Mouse (Mus musculus) brain, embryonic 14.5 days (tissue): ENCODE data around the gene Gls2. TPM values are rescaled to one million over a fixed set of nuclear protein-coding genes. Genes with fewer than 3 reads are reported as not detected.
A peak's percentile ranks its signal among the peaks of the same experiment; 100 is the strongest.

Experiments used
- DNase-seq: peaks from one replicate; pipeline ENCODE4 v3.0.0-alpha.2; 2011; ENCODE audit warnings: low read depth
- CTCF ChIP-seq: fragments of 200-500 bp; IDR thresholded peaks from 2 replicates; pipeline ENCODE4 v1.5.1; 2012; ENCODE audit warnings: inconsistent platforms, mild to moderate bottlenecking, moderate library complexity, borderline replicate concordance; ENCODE audit not compliant: insufficient read depth, insufficient read length; ENCODE audit errors: extremely low read depth
- POLR2A ChIP-seq: fragments of 200-500 bp; IDR thresholded peaks from 2 replicates; pipeline ENCODE4 v1.6.1; 2012; ENCODE audit warnings: mild to moderate bottlenecking, inconsistent platforms, borderline replicate concordance; ENCODE audit not compliant: poor library complexity, insufficient read depth, insufficient read length, severe bottlenecking; ENCODE audit errors: extremely low read depth
- polyA plus RNA-seq: library from polyadenylated mRNA; depleted of rRNA; stranded (reverse); fragments of >200 nt; gene quantifications from 2 replicates; pipeline ENCODE4 v1.2.3, GENCODE M21; 2012; rRNA removed

Gene Gls2
- polyA plus RNA-seq, 1 experiment = 4.4 TPM

GRCm38 (mm10) chr10:128243252-128243651, 49.0 kb downstream of the Gls2 start:
- TF ChIP-seq CTCF (no peak), POLR2A (no peak)
- no peak for DNase-seq

- DNase-seq = no peak
- TF ChIP-seq POLR2A = no peak
- TF ChIP-seq CTCF = no peak
These were observed 49.9 kb downstream of the Gls2 start for GRCm38 (mm10) chr10:128244121-128244520.

DNA sequence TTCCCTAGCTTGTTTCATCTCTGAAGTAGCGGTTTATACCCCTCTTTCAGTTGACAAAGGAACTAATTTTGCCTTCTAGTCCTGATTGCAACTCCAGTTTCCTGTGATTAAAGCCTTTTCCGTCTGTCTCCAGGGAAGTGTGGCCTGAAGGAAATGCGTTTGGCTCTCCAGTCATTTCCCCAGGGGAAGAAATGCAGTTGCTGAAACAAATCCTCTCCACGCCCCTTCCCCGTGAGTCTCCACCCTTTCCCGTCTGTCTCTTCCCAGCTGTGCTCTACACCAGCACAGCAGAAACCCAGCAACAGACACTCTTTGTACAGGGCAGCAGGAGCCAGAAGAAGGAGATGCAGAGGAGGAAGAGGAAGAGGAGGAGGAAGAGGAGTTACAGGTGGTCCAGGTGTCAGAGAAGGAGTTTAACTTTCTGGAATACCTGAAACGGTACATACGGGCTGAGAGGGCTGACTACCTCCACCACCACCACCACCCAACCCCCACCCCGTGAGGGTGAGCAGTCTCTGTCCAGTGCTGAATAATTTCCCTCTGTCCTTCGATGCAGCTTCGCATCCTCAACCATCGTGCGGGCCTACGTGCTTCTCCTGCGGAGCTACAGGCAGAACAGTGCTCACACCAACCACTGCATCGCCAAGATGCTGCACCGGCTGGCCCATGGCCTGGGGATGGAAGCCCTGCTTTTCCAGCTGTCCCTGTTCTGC, 52.9 kb downstream of the Gls2 start:
- TF ChIP-seq POLR2A = no peak
- TF ChIP-seq CTCF = no peak
- peak; percentile 23 for DNase-seq

- TF ChIP-seq CTCF = no peak
- no peak for TF ChIP-seq POLR2A
- DNase-seq = no peak
These were observed 56.3 kb downstream of the Gls2 start for GRCm38 (mm10) chr10:128250565-128250964.

DNA sequence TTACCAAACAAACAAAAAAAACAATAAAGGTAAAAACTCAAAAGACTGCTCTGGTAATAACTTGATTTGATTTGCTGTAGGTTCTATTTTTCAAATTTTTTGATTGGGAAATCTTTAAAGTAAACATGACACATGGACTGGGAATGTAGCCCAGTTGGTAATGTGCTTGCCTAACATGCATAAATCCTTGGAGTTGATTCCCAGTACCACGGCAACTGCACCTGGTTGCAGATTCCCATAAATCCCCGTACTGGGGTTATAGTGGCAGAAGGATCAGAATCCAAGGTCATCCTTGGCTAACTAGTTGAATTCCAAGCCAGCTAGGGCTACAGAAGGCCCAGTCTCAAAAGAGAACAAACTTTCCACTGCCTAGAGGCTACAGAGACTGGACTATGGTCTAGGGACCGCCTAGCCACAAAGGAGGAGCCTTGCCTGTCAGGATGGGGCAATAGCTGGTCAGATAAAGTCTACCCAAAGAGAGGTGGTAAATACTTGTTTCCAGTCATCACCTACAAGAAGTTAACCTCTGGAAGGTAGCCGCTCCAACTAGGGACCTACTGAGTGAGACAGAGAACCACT, 59.5 kb downstream of the Gls2 start, which contains the start of gene Apon:
TSS of gene Apon (plus strand) at position 420 of the 579 bp plus-strand sequence.
- DNase-seq = no peak
- TF ChIP-seq CTCF = no peak
- TF ChIP-seq POLR2A = no peak

DNA sequence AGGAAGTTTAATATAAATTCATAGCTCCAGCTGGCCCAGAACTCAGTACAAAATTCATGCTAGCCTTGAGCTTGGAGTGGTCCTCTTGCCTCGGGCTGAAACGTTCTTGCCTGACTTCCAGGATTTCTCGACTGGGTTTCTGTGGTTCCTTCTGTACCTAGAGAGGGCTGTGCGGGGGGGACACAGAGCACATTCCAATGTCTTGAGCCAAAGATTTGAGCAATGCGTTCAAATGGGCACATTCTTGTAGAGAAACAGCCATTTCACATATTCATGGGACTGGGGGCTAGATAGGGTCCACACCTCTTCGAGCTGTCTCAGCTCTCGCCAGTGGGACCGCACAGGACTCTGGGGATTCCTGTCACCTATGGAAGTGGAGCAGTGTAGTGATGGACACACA, 61.7 kb downstream of the Gls2 start:
- DNase-seq = no peak
- TF ChIP-seq CTCF = no peak
- TF ChIP-seq POLR2A = no peak

DNA sequence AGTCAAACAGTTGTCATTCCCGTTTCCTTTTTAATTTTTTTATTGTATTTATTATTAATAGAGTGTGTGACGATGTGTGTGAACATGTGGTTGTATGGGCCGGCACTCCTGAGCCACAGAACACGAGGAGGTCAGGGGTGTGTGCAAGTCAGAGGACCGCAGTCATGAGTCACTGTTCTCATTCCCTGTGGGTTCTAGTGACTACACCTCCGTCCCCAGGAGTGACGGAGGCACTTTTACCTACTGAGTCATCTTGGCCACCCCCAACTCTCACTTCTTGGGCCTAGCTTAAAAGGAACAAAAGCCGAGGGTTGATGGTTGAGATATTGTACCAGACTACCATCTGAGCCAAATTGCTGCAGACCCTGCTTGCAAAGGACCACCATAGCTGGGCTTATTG, 62.1 kb downstream of the Gls2 start:
- no peak for TF ChIP-seq POLR2A
- TF ChIP-seq CTCF = no peak
- no peak for DNase-seq

DNA sequence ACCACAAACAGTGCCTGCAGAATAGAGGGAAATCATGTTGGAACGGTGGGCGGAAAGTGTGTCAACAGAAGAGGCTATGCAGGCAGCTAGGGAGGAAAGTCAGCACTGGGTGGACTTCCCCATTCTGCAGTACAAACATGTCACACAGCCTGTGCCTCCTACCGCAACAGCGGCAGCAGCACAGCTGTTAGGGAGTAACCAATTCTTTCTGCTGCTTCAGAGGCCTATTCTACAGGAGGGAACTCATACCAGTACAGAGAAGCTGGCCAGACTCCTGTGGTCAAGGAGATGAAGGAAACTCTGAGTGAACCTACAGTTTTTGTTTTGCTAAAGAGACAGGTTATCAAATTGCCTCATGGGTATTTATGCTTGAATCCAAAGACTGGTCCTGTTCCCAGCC, 64.7 kb downstream of the Gls2 start:
- no peak for DNase-seq
- TF ChIP-seq CTCF (no peak), POLR2A (no peak)

Other genes starting within 250 kb of the Gls2 start
- gene Hsd17b6, start 186.8 kb upstream of the Gls2 start, polyA plus RNA-seq = not detected in 2 replicates
- 25.4 and 35.6 TPM in 2 replicates for gene Prim1, start 179.3 kb upstream of the Gls2 start, polyA plus RNA-seq
- 286 and 390 TPM in 2 replicates for gene Naca, start 158.9 kb upstream of the Gls2 start, polyA plus RNA-seq
- gene Ptges3, start 135.5 kb upstream of the Gls2 start, polyA plus RNA-seq = 67.9 and 97.4 TPM in 2 replicates
- 1,616 and 2,161 TPM in 2 replicates for gene Atp5b, start 111.2 kb upstream of the Gls2 start, polyA plus RNA-seq
- 32.2 and 33.1 TPM in 2 replicates for gene Baz2a, start 102.9 kb upstream of the Gls2 start, polyA plus RNA-seq
- 23.6 and 26.7 TPM in 2 replicates for gene Rbms2, start 14.2 kb upstream of the Gls2 start, polyA plus RNA-seq
- 12.6 and 15.2 TPM in 2 replicates for gene Spryd4, start 17.4 kb downstream of the Gls2 start, polyA plus RNA-seq
- gene Mip, start 31.4 kb downstream of the Gls2 start, polyA plus RNA-seq = 0.36 and 0.39 TPM in 2 replicates
- 12.9 and 14.0 TPM in 2 replicates for gene Timeless, start 37.6 kb downstream of the Gls2 start, polyA plus RNA-seq
- 0.20 and 0.23 TPM in 2 replicates for gene Apon, start 59.6 kb downstream of the Gls2 start, polyA plus RNA-seq
- not detected in 2 replicates for gene Apof, start 74.2 kb downstream of the Gls2 start, polyA plus RNA-seq
- gene Stat2, start 76.1 kb downstream of the Gls2 start, polyA plus RNA-seq = 26.4 and 27.7 TPM in 2 replicates
- 0.11 and 0.20 TPM in 2 replicates for gene Il23a, start 104.3 kb downstream of the Gls2 start, polyA plus RNA-seq
- gene Pan2, start 108.9 kb downstream of the Gls2 start, polyA plus RNA-seq = 38.4 and 47.4 TPM in 2 replicates
- gene Cnpy2, start 128.0 kb downstream of the Gls2 start, polyA plus RNA-seq = 84.5 and 86.3 TPM in 2 replicates
- 185 and 203 TPM in 2 replicates for gene Cs, start 143.3 kb downstream of the Gls2 start, polyA plus RNA-seq
- gene Coq10a, start 174.5 kb downstream of the Gls2 start, polyA plus RNA-seq = 69.0 and 90.1 TPM in 2 replicates
- gene Ankrd52, start 182.7 kb downstream of the Gls2 start, polyA plus RNA-seq = 43.1 and 55.1 TPM in 2 replicates
- 0.04 and 0.35 TPM in 2 replicates for gene Slc39a5, start 206.8 kb downstream of the Gls2 start, polyA plus RNA-seq
- 96.8 and 102 TPM in 2 replicates for gene Nabp2, start 217.0 kb downstream of the Gls2 start, polyA plus RNA-seq
- gene Rnf41, start 217.2 kb downstream of the Gls2 start, polyA plus RNA-seq = 73.9 and 76.9 TPM in 2 replicates